Mouse (Mus musculus): ENCODE measurements at regions not wholly inside any gene's neighbourhood (a gene's known extent, or its start where the extent isn't known, plus 50 kb on each side); places are given as distances from the start of the nearest gene placed in this dataset.
A peak's percentile ranks its signal among the peaks of the same experiment; 100 is the strongest.
"Not testable (repeated sequence)": the region's sequence is repeated elsewhere in the genome, so short reads cannot be mapped to it uniquely, and the experiment has no call there.

DNA sequence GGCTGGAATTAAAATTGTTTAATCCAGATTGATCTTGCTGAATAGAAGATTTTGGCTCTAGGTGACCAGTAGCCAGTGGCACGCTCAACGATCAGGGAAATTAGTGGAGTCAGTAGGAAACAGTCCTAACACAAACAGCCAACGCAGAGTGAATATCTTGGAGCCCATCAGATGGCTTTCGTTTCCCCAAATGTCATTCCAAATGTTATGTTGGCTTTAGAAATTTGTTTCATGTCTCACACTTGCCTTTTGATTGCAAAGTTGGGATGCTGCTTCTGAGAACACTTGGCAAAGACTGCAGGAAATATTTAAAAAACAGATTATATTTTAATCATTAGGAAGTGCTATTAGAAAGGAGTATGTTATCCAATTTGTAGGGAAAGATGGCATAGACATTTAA lies 650.7 kb upstream of the Cntnap5a start:
- Histone ChIP-seq H3K27ac (ENCODE audit: low read depth, low read length) (no peak overlapping the region), H3K9me3 (replicated peaks; ENCODE audit: control insufficient read depth, low read length) (no peaks in the 10 kb centered on the region), H3K9ac (ENCODE audit: low read length) (no peak overlapping the region), H3K4me3 (ENCODE audit: low read depth, low read length) (no peak overlapping the region), H3K4me1 (ENCODE audit: control insufficient read depth, insufficient read depth, low read length) (no peaks in the 10 kb centered on the region), H3K27me3 (replicated peaks; ENCODE audit: control insufficient read depth, insufficient read depth, low read length) (no peaks in the 10 kb centered on the region), H3K4me2 (ENCODE audit: low read length) (no peak overlapping the region), H3K36me3 (ENCODE audit: control insufficient read depth, insufficient read depth, low read length) (no peaks in the 10 kb centered on the region)
- peak; percentile 57 for DNase-seq (ENCODE audit: low spot score)
- WGBS = 79% methylated on average over 4 of the region's 4 CpGs
- no peak for ATAC-seq

GRCm38 (mm10) chr1:115041701-115042100 lies 642.9 kb upstream of the Cntnap5a start:
- ATAC-seq; DNase-seq (ENCODE audit: low spot score): not testable (repeated sequence)
- 83% methylated on average over 3 of the region's 3 CpGs for WGBS

GRCm38 (mm10) chr1:115058440-115058839 lies 626.1 kb upstream of the Cntnap5a start:
- ATAC-seq (no peak), DNase-seq (ENCODE audit: low spot score) (no peak)

More at GRCm38 (mm10) chr1:115041701-115042100, 642.9 kb upstream of the Cntnap5a start:
- not testable (repeated sequence) for H3K4me3 ChIP-seq (ENCODE audit: low read depth, low read length); H3K9ac ChIP-seq (ENCODE audit: low read length); H3K36me3 ChIP-seq (ENCODE audit: control insufficient read depth, insufficient read depth, low read length); H3K4me1 ChIP-seq (ENCODE audit: control insufficient read depth, insufficient read depth, low read length); H3K4me2 ChIP-seq (ENCODE audit: low read length); H3K9me3 ChIP-seq (replicated peaks; ENCODE audit: control insufficient read depth, low read length); H3K27ac ChIP-seq (ENCODE audit: low read depth, low read length); H3K27me3 ChIP-seq (replicated peaks; ENCODE audit: control insufficient read depth, insufficient read depth, low read length)

More at GRCm38 (mm10) chr1:115058440-115058839, 626.1 kb upstream of the Cntnap5a start:
- H3K4me1 ChIP-seq (ENCODE audit: control insufficient read depth, insufficient read depth, low read length) = no peaks in the 10 kb centered on the region
- no peak overlapping the region for H3K27ac ChIP-seq (ENCODE audit: low read depth, low read length)
- H3K4me3 ChIP-seq (ENCODE audit: low read depth, low read length) = no peak overlapping the region
- H3K27me3 ChIP-seq (replicated peaks; ENCODE audit: control insufficient read depth, insufficient read depth, low read length) = no peaks in the 10 kb centered on the region
- no peaks in the 10 kb centered on the region for H3K9me3 ChIP-seq (replicated peaks; ENCODE audit: control insufficient read depth, low read length)
- H3K36me3 ChIP-seq (ENCODE audit: control insufficient read depth, insufficient read depth, low read length) = no peaks in the 10 kb centered on the region
- H3K4me2 ChIP-seq (ENCODE audit: low read length) = no peak overlapping the region
- no peak overlapping the region for H3K9ac ChIP-seq (ENCODE audit: low read length)

All from forebrain, embryonic 14.5 days (tissue).